Mouse (Mus musculus) ES-E14 (cell line): Measurements from ENCODE around the gene Pnn.

Source experiments
- CHD2 ChIP-seq: IDR thresholded peaks from 2 replicates; pipeline ENCODE4 v1.6.1; 2014; ENCODE audit warnings: mild to moderate bottlenecking, low read depth, low read length, inconsistent platforms
- MAFK ChIP-seq: IDR thresholded peaks from 2 replicates; pipeline ENCODE4 v1.6.1; 2014; ENCODE audit warnings: mild to moderate bottlenecking, low read depth, low read length, inconsistent platforms; ENCODE audit not compliant: insufficient read depth
- ZC3H11A ChIP-seq: IDR thresholded peaks from 2 replicates; pipeline ENCODE4 v1.6.1; 2012; ENCODE audit warnings: low read depth, mild to moderate bottlenecking, inconsistent platforms, low read length, borderline replicate concordance
- ZNF384 ChIP-seq: IDR thresholded peaks from 2 replicates; pipeline ENCODE4 v1.6.1; 2012; ENCODE audit warnings: low read depth, low read length, inconsistent platforms

DNA sequence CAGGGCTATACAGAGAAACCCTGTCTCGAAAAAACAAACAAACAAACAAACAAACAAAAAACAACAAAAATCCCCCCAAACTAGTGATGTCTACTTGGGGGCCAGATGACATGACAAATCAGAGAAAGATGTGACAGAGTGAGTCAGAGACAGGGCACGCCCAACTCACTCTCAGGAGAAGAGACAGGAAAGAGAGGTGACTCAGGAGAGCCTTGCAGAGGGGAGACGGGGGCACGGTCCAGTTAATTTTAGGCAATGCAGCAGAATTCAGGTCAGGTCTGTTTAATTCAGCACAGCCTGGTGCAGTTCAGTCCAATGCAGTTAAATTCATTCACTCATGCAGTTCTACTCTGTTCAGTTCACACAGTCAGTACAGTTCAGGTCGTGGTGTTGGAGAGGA is 19.5 kb downstream of the Pnn start:
- no peak for TF ChIP-seq CHD2
- no peak for TF ChIP-seq MAFK
- TF ChIP-seq ZC3H11A, result no peak
- no peak for TF ChIP-seq ZNF384
